Mouse (Mus musculus): Measurements from ENCODE around the gene Xpr1. TPM values are rescaled to one million over a fixed set of nuclear protein-coding genes. Genes with fewer than 3 reads are reported as not detected.

The Xpr1 gene
- polyA plus RNA-seq, 1 experiment from 2014 or later, result 92.5 TPM

- 38% methylated on average over 1 of the region's 1 CpGs for WGBS
- no peak overlapping the region for H3K4me2 ChIP-seq (ENCODE audit: low read length)
- H3K36me3 ChIP-seq (ENCODE audit: control insufficient read depth, insufficient read depth), result 0 out of 2 replicates have a peak, but pooled peaks cover 3% of the 10 kb centered on the region
- H3K4me1 ChIP-seq (replicated peaks; ENCODE audit: control insufficient read depth, insufficient read depth, low read length), result peaks cover 10% of the 10 kb centered on the region
- no peak overlapping the region for H3K4me3 ChIP-seq (replicated peaks; ENCODE audit: low read length)
- no peaks in the 10 kb centered on the region for H3K9me3 ChIP-seq (ENCODE audit: control insufficient read depth, low read length)
- H3K27ac ChIP-seq (ENCODE audit: low read length), result no peak overlapping the region
- H3K9ac ChIP-seq (replicated peaks; ENCODE audit: low read depth, low read length), result no peak overlapping the region
- H3K27me3 ChIP-seq (replicated peaks; ENCODE audit: control insufficient read depth, insufficient read depth, low read length), result no peaks in the 10 kb centered on the region
- no peak for ATAC-seq
These were observed 28.8 kb downstream of the Xpr1 start for GRCm38 (mm10) chr1:155388418-155388817.

- 75% methylated on average over 4 of the region's 4 CpGs for WGBS
- ATAC-seq, result no peak
- H3K27me3 ChIP-seq (replicated peaks; ENCODE audit: control insufficient read depth, insufficient read depth, low read length), result no peaks in the 10 kb centered on the region
These were observed 30.7 kb downstream of the Xpr1 start for GRCm38 (mm10) chr1:155386551-155386950.

GRCm38 (mm10) chr1:155383319-155384302 lies 33.6 kb downstream of the Xpr1 start:
- Histone ChIP-seq H3K27me3 (replicated peaks; ENCODE audit: control insufficient read depth, insufficient read depth, low read length) (no peaks in the 10 kb centered on the region), H3K4me1 (replicated peaks; ENCODE audit: control insufficient read depth, insufficient read depth, low read length) (peaks cover 2% of the 10 kb centered on the region; the same call in 1 of the 2 replicates), H3K9me3 (ENCODE audit: control insufficient read depth, low read length) (no peaks in the 10 kb centered on the region), H3K4me3 (replicated peaks; ENCODE audit: low read length) (no peak overlapping the region), H3K27ac (ENCODE audit: low read length) (no peak overlapping the region), H3K36me3 (ENCODE audit: control insufficient read depth, insufficient read depth) (0 out of 2 replicates have a peak, but pooled peaks cover 3% of the 10 kb centered on the region), H3K4me2 (ENCODE audit: low read length) (no peak overlapping the region), H3K9ac (replicated peaks; ENCODE audit: low read depth, low read length) (no peak overlapping the region)
- whole genome bisulfite sequencing, result 93% methylated on average over 8 of the region's 8 CpGs
- ATAC-seq, result no peak

More at GRCm38 (mm10) chr1:155386551-155386950, 30.7 kb downstream of the Xpr1 start:
- Histone ChIP-seq H3K9me3 (ENCODE audit: control insufficient read depth, low read length) (no peaks in the 10 kb centered on the region), H3K36me3 (ENCODE audit: control insufficient read depth, insufficient read depth) (0 out of 2 replicates have a peak, but pooled peaks cover 3% of the 10 kb centered on the region), H3K4me1 (replicated peaks; ENCODE audit: control insufficient read depth, insufficient read depth, low read length) (peaks cover 10% of the 10 kb centered on the region), H3K4me2 (ENCODE audit: low read length) (no peak overlapping the region), H3K4me3 (replicated peaks; ENCODE audit: low read length) (no peak overlapping the region), H3K27ac (ENCODE audit: low read length) (no peak overlapping the region), H3K9ac (replicated peaks; ENCODE audit: low read depth, low read length) (no peak overlapping the region)

- Histone ChIP-seq H3K9ac (replicated peaks; ENCODE audit: low read depth, low read length) (no peak overlapping the region), H3K36me3 (ENCODE audit: control insufficient read depth, insufficient read depth) (0 out of 2 replicates have a peak, but pooled peaks cover 3% of the 10 kb centered on the region), H3K9me3 (ENCODE audit: control insufficient read depth, low read length) (no peaks in the 10 kb centered on the region), H3K4me1 (replicated peaks; ENCODE audit: control insufficient read depth, insufficient read depth, low read length) (no peaks in the 10 kb centered on the region), H3K4me2 (ENCODE audit: low read length) (no peak overlapping the region), H3K4me3 (replicated peaks; ENCODE audit: low read length) (no peak overlapping the region), H3K27ac (ENCODE audit: low read length) (no peak overlapping the region), H3K27me3 (replicated peaks; ENCODE audit: control insufficient read depth, insufficient read depth, low read length) (no peaks in the 10 kb centered on the region)
- ATAC-seq, result no peak
- 34% methylated on average over 1 of the region's 1 CpGs for WGBS
These were observed 35.3 kb downstream of the Xpr1 start for GRCm38 (mm10) chr1:155381931-155382330.

GRCm38 (mm10) chr1:155379289-155379688 lies 37.9 kb downstream of the Xpr1 start:
- H3K4me3 ChIP-seq (replicated peaks; ENCODE audit: low read length), result no peak overlapping the region
- no peak overlapping the region for H3K27ac ChIP-seq (ENCODE audit: low read length)
- WGBS, result 95% methylated on average over 1 of the region's 1 CpGs
- no peak overlapping the region for H3K4me2 ChIP-seq (ENCODE audit: low read length)
- H3K27me3 ChIP-seq (replicated peaks; ENCODE audit: control insufficient read depth, insufficient read depth, low read length), result no peaks in the 10 kb centered on the region
- ATAC-seq, result no peak
- H3K36me3 ChIP-seq (ENCODE audit: control insufficient read depth, insufficient read depth), result 0 out of 2 replicates have a peak, but pooled peaks cover 3% of the 10 kb centered on the region
- H3K9ac ChIP-seq (replicated peaks; ENCODE audit: low read depth, low read length), result no peak overlapping the region
- H3K4me1 ChIP-seq (replicated peaks; ENCODE audit: control insufficient read depth, insufficient read depth, low read length), result no peaks in the 10 kb centered on the region
- no peaks in the 10 kb centered on the region for H3K9me3 ChIP-seq (ENCODE audit: control insufficient read depth, low read length)

GRCm38 (mm10) chr1:155372821-155373220 lies 44.4 kb downstream of the Xpr1 start:
- no peaks in the 10 kb centered on the region; the same call in 1 of the 2 replicates for H3K4me1 ChIP-seq (replicated peaks; ENCODE audit: control insufficient read depth, insufficient read depth, low read length)
- no peak overlapping the region for H3K9ac ChIP-seq (replicated peaks; ENCODE audit: low read depth, low read length)
- H3K36me3 ChIP-seq (ENCODE audit: control insufficient read depth, insufficient read depth), result no peaks in the 10 kb centered on the region
- H3K27me3 ChIP-seq (replicated peaks; ENCODE audit: control insufficient read depth, insufficient read depth, low read length), result no peaks in the 10 kb centered on the region
- no peak overlapping the region for H3K4me2 ChIP-seq (ENCODE audit: low read length)
- no peak overlapping the region for H3K27ac ChIP-seq (ENCODE audit: low read length)
- H3K9me3 ChIP-seq (ENCODE audit: control insufficient read depth, low read length), result no peaks in the 10 kb centered on the region
- no peak for ATAC-seq
- WGBS, result 40% methylated on average over 1 of the region's 1 CpGs
- no peak overlapping the region for H3K4me3 ChIP-seq (replicated peaks; ENCODE audit: low read length)

GRCm38 (mm10) chr1:155370075-155370658 lies 47.0 kb downstream of the Xpr1 start:
- WGBS, result 66% methylated on average over 2 of the region's 2 CpGs
- no peak overlapping the region for H3K4me2 ChIP-seq (ENCODE audit: low read length)
- no peak for ATAC-seq
- no peaks in the 10 kb centered on the region; the same call in 1 of the 2 replicates for H3K4me1 ChIP-seq (replicated peaks; ENCODE audit: control insufficient read depth, insufficient read depth, low read length)
- H3K27me3 ChIP-seq (replicated peaks; ENCODE audit: control insufficient read depth, insufficient read depth, low read length), result no peaks in the 10 kb centered on the region
- H3K9me3 ChIP-seq (ENCODE audit: control insufficient read depth, low read length), result no peaks in the 10 kb centered on the region
- no peak overlapping the region for H3K27ac ChIP-seq (ENCODE audit: low read length)
- no peak overlapping the region for H3K9ac ChIP-seq (replicated peaks; ENCODE audit: low read depth, low read length)
- H3K36me3 ChIP-seq (ENCODE audit: control insufficient read depth, insufficient read depth), result no peaks in the 10 kb centered on the region
- no peak overlapping the region for H3K4me3 ChIP-seq (replicated peaks; ENCODE audit: low read length)

- Histone ChIP-seq H3K27me3 (replicated peaks; ENCODE audit: control insufficient read depth, insufficient read depth, low read length) (no peaks in the 10 kb centered on the region), H3K9ac (replicated peaks; ENCODE audit: low read depth, low read length) (no peak overlapping the region), H3K4me2 (ENCODE audit: low read length) (no peak overlapping the region), H3K4me3 (replicated peaks; ENCODE audit: low read length) (no peak overlapping the region), H3K36me3 (ENCODE audit: control insufficient read depth, insufficient read depth) (no peaks in the 10 kb centered on the region), H3K27ac (ENCODE audit: low read length) (no peak overlapping the region), H3K4me1 (replicated peaks; ENCODE audit: control insufficient read depth, insufficient read depth, low read length) (no peaks in the 10 kb centered on the region; the same call in 1 of the 2 replicates), H3K9me3 (ENCODE audit: control insufficient read depth, low read length) (no peaks in the 10 kb centered on the region)
- 62% methylated on average over 4 of the region's 4 CpGs for WGBS
- no peak for ATAC-seq
These were observed 50.8 kb downstream of the Xpr1 start for GRCm38 (mm10) chr1:155366366-155366765.

- no peak overlapping the region for H3K27ac ChIP-seq (ENCODE audit: low read length)
- 90% methylated on average over 4 of the region's 4 CpGs for WGBS
- no peaks in the 10 kb centered on the region for H3K27me3 ChIP-seq (replicated peaks; ENCODE audit: control insufficient read depth, insufficient read depth, low read length)
- H3K4me3 ChIP-seq (replicated peaks; ENCODE audit: low read length), result no peak overlapping the region
- no peaks in the 10 kb centered on the region for H3K9me3 ChIP-seq (ENCODE audit: control insufficient read depth, low read length)
- H3K4me2 ChIP-seq (ENCODE audit: low read length), result no peak overlapping the region
- no peaks in the 10 kb centered on the region for H3K4me1 ChIP-seq (replicated peaks; ENCODE audit: control insufficient read depth, insufficient read depth, low read length)
- no peaks in the 10 kb centered on the region for H3K36me3 ChIP-seq (ENCODE audit: control insufficient read depth, insufficient read depth)
- no peak overlapping the region for H3K9ac ChIP-seq (replicated peaks; ENCODE audit: low read depth, low read length)
- ATAC-seq, result no peak
These were observed 55.6 kb downstream of the Xpr1 start for GRCm38 (mm10) chr1:155361502-155362126.

Data from forebrain, embryonic 16.5 days (tissue).